Mouse (Mus musculus): ENCODE data around the gene Anln.

GRCm38 (mm10) chr9:22433221-22433620 lies 44.2 kb upstream of the Anln start:
- TF ChIP-seq POLR2A (IDR thresholded peaks at IDR 0.05; ENCODE audit: borderline replicate concordance, extremely low read depth, low read depth, low read length) (no peak), CTCF (IDR thresholded peaks at IDR 0.05; ENCODE audit: insufficient read depth, low read length) (no peak)

All from lung, adult 2 months (tissue).